21 mouse cellular contexts compared by ENCODE assay signal in genomic region chr19:11050286-11050685, GRCm38 (mm10). TPM values are rescaled to one million over a fixed set of nuclear protein-coding genes. Genes with fewer than 3 reads are reported as not detected.
DNase-seq lines count a peak whose midpoint lies in the region; ATAC-seq and TF ChIP-seq lines count a peak whose summit lies in the region.
"Had no signal": no experiment of that assay in that cellular context is flagged by ENCODE, and none has a peak within 500 bp of the region (broad histone marks: within the 10 kb centered on the region; RNA-seq: fewer than 3 reads in every experiment).

No protein-coding gene starts in this region.

- H3K9ac ChIP-seq in heart, embryonic 12.5 days, result no peak overlapping the region
- H3K9ac ChIP-seq: forebrain, postnatal 0 days; midbrain, embryonic 13.5 days; neural tube, embryonic 13.5 days had no signal

- no peak for TF ChIP-seq POLR2A in spleen, adult 2 months (IDR thresholded peaks at IDR 0.05; ENCODE audit: low read depth, low read length)

- H3K4me3 ChIP-seq in heart, embryonic 12.5 days, result no peak overlapping the region
- peak overlapping the region; percentile 60 for H3K4me3 ChIP-seq in spleen, adult 2 months (ENCODE audit: extremely low read depth, insufficient read depth, insufficient read length)
- H3K4me3 ChIP-seq: embryonic facial prominence, embryonic 10.5 days; midbrain, embryonic 13.5 days; neural tube, embryonic 13.5 days had no signal

- peak; percentile 68 for DNase-seq in heart, adult 8-10 months (ENCODE audit: low spot score)
- DNase-seq in spleen, adult 2 months (ENCODE audit: low read depth in 1 of 2, low spot score in 2 of 2), result no peak
- DNase-seq in spleen, adult 18-20 months, result no peak
- peak; percentile 86 for DNase-seq in induced T-regulatory cell, adult 2 months (ENCODE audit: low read depth)
- DNase-seq in MN1 (ENCODE audit: low spot score), result no peak
- no peak for DNase-seq in kidney, adult 11 months
- no peak for DNase-seq in urinary bladder, postnatal 10 days (ENCODE audit: low spot score)
- DNase-seq: adrenal gland, adult 8-10 months; cerebellum, postnatal 10 days; forebrain, postnatal 0 days; kidney, adult 18-20 months had no signal

- no peaks in the 10 kb centered on the region for H3K4me1 ChIP-seq in heart, embryonic 12.5 days (replicated peaks)
- peaks cover 30% of the 10 kb centered on the region; the same call in 1 of the 2 replicates for H3K4me1 ChIP-seq in spleen, adult 2 months (ENCODE audit: control insufficient read depth, insufficient read depth, insufficient read length)
- H3K4me1 ChIP-seq: embryonic facial prominence, embryonic 10.5 days; midbrain, embryonic 13.5 days; neural tube, embryonic 13.5 days had no signal

- no peak for TF ChIP-seq CTCF in spleen, adult 2 months (IDR thresholded peaks at IDR 0.05; ENCODE audit: extremely low read depth, insufficient read depth, insufficient read length, insufficient replicate concordance)

- H3K4me2 ChIP-seq in heart, embryonic 12.5 days, result no peak overlapping the region
- H3K4me2 ChIP-seq: midbrain, embryonic 13.5 days; neural tube, embryonic 13.5 days had no signal

- ATAC-seq in heart, embryonic 12.5 days (ENCODE audit: insufficient number of reproducible peaks, low FRiP score), result no peak
- ATAC-seq: forebrain, postnatal 0 days; midbrain, embryonic 13.5 days; Patski had no signal

- H3K27ac ChIP-seq in heart, embryonic 12.5 days (ENCODE audit: poor library complexity, severe bottlenecking), result no peak overlapping the region
- peak overlapping the region; percentile 92 for H3K27ac ChIP-seq in spleen, adult 2 months (ENCODE audit: insufficient read depth, low read length)
- H3K27ac ChIP-seq: embryonic facial prominence, embryonic 10.5 days; midbrain, embryonic 13.5 days; neural tube, embryonic 13.5 days had no signal

- WGBS in heart, embryonic 12.5 days, result 66% methylated on average over 2 of the region's 2 CpGs
- WGBS in spleen, adult 2 months, result 9% methylated on average over 2 of the region's 2 CpGs

- no peaks in the 10 kb centered on the region for H3K9me3 ChIP-seq in heart, embryonic 12.5 days (replicated peaks)
- H3K9me3 ChIP-seq: embryonic facial prominence, embryonic 10.5 days; midbrain, embryonic 13.5 days; neural tube, embryonic 13.5 days had no signal

- H3K27me3 ChIP-seq in heart, embryonic 12.5 days (replicated peaks), result no peaks in the 10 kb centered on the region
- no peaks in the 10 kb centered on the region for H3K27me3 ChIP-seq in spleen, adult 2 months (ENCODE audit: control insufficient read depth, insufficient read depth, low read length)
- H3K27me3 ChIP-seq: neural tube, embryonic 13.5 days had no signal

- H3K36me3 ChIP-seq in heart, embryonic 12.5 days, result no peaks in the 10 kb centered on the region
- H3K36me3 ChIP-seq in spleen, adult 2 months (ENCODE audit: control insufficient read depth, insufficient read depth, low read length), result no peaks in the 10 kb centered on the region
- H3K36me3 ChIP-seq: embryonic facial prominence, embryonic 10.5 days; midbrain, embryonic 13.5 days; neural tube, embryonic 13.5 days had no signal

RNA-seq across cellular contexts. Expression of gene Ms4a8a, which starts 30.6 kb away (rescaled TPM):
- 1 to 10 TPM in 3 of 4 experiments, under 1 TPM in 1; 0.82 to 4.2 (median 1.4) TPM for total RNA-seq in heart, adult 8-10 months (2022)
- polyA plus RNA-seq in heart, embryonic 12.5 days (2016; fragmentation: Nextera tagmentation; extraction: Ambion mirVana), result not detected in 2 replicates
- polyA plus RNA-seq in spleen, adult 2 months (2012; rRNA removed), result 2.1 and 2.6 TPM in 2 replicates
- total RNA-seq: forebrain, postnatal 0 days; layer of hippocampus, adult 8-10 months had no signal
- polyA plus RNA-seq: embryonic facial prominence, embryonic 10.5 days; forebrain, postnatal 0 days; limb, embryonic 14.5 days; lung, embryonic 16.5 days; midbrain, embryonic 13.5 days; neural tube, embryonic 13.5 days; Patski had no signal

RNA-seq across cellular contexts. Expression of gene Ms4a18, which starts 32.5 kb away (rescaled TPM):
- total RNA-seq in heart, adult 8-10 months (2022), result not detected
- polyA plus RNA-seq in heart, embryonic 12.5 days (2016; fragmentation: Nextera tagmentation; extraction: Ambion mirVana), result not detected in 2 replicates
- polyA plus RNA-seq in spleen, adult 2 months (2012; rRNA removed), result not detected in 2 replicates
- total RNA-seq: adrenal gland, adult 8-10 months; forebrain, postnatal 0 days; gastrocnemius, postnatal 4 days; hematopoietic stem cell, adult 5-6 weeks; layer of hippocampus, adult 8-10 months had no signal
- polyA plus RNA-seq: embryonic facial prominence, embryonic 10.5 days; forebrain, postnatal 0 days; lung, embryonic 16.5 days; midbrain, embryonic 13.5 days; neural tube, embryonic 13.5 days; Patski had no signal

RNA-seq across cellular contexts. Expression of gene Ms4a15, which starts 57.2 kb away (rescaled TPM):
- total RNA-seq in heart, adult 8-10 months (2022), result not detected
- not detected in 2 replicates for polyA plus RNA-seq in heart, embryonic 12.5 days (2016; fragmentation: Nextera tagmentation; extraction: Ambion mirVana)
- 0.06 and 0.35 TPM in 2 replicates for polyA plus RNA-seq in spleen, adult 2 months (2012; rRNA removed)
- total RNA-seq: adrenal gland, adult 8-10 months; gastrocnemius, postnatal 4 days; hematopoietic stem cell, adult 5-6 weeks; layer of hippocampus, adult 8-10 months had no signal
- polyA plus RNA-seq: embryonic facial prominence, embryonic 10.5 days; limb, embryonic 14.5 days; lung, embryonic 16.5 days; midbrain, embryonic 13.5 days; neural tube, embryonic 13.5 days; Patski had no signal

Comparison
In these comparisons a context has a peak if more than half of its experiments do, and no peak if none do; other contexts are left out.
1. DNase-seq: peak in heart, adult 8-10 months (single experiment) and induced T-regulatory cell, adult 2 months (single experiment); none in spleen, adult 2 months (0 of 2), spleen, adult 18-20 months (0 of 2), MN1 (single experiment), kidney, adult 11 months (single experiment) and urinary bladder, postnatal 10 days (single experiment).